Mouse (Mus musculus): ENCODE results near the gene Klhdc3. TPM values are rescaled to one million over a fixed set of nuclear protein-coding genes. Genes with fewer than 3 reads are reported as not detected.
A peak's percentile ranks its signal among the peaks of the same experiment; 100 is the strongest.

The Klhdc3 gene
- total and polyA plus RNA-seq, 2 experiments from 2014 or later, result 71.1 to 211 TPM

GRCm38 (mm10) chr17:46627409-46627808 lies 53.3 kb downstream of the Klhdc3 start:
- Histone ChIP-seq H3K4me1 (ENCODE audit: insufficient read depth) (peaks cover 22% of the 10 kb centered on the region), H3K4me3 (ENCODE audit: low read depth, low read length) (0 out of 2 replicates have a peak overlapping the region, but pooled peaks have one; percentile 97), H3K36me3 (ENCODE audit: insufficient read depth) (peaks cover 10% of the 10 kb centered on the region), H3K4me2 (ENCODE audit: low read depth) (peak overlapping the region; percentile 78), H3K27me3 (ENCODE audit: insufficient read depth, low read length) (no peaks in the 10 kb centered on the region), H3K9me3 (ENCODE audit: low read length) (no peaks in the 10 kb centered on the region), H3K27ac (ENCODE audit: low read depth, low read length) (no peak overlapping the region), H3K9ac (no peak overlapping the region)
- no peak for TF ChIP-seq CTCF (IDR thresholded peaks at IDR 0.05; ENCODE audit: low read depth)
- ATAC-seq (no peak), DNase-seq (no peak)
- 59% methylated on average over 6 of the region's 6 CpGs for WGBS

DNA sequence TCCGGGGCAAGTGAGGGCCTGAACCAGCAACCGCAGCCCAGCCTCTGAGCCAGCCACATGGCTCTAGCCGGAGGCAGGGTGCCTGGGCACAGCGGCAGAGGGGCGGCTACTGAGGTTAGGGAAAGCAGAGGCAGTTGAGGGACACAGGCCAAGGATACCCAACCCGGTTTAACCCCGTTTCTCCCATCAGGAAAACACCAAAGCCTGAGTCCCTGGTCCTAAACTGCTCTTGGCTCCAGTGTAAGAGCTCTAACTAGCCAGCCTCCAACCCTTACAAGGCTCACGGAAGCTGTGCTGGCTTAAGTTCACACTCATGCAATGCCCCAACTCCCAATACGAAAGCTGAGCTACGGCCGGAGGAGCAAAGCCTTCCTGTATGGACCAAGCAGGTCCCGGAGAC lies 56.1 kb downstream of the Klhdc3 start:
- Histone ChIP-seq H3K27me3 (ENCODE audit: insufficient read depth, low read length) (no peaks in the 10 kb centered on the region), H3K27ac (ENCODE audit: low read depth, low read length) (no peak overlapping the region), H3K36me3 (ENCODE audit: insufficient read depth) (no peaks in the 10 kb centered on the region), H3K4me2 (ENCODE audit: low read depth) (no peak overlapping the region), H3K9me3 (ENCODE audit: low read length) (no peaks in the 10 kb centered on the region), H3K9ac (no peak overlapping the region), H3K4me1 (ENCODE audit: insufficient read depth) (peaks cover 32% of the 10 kb centered on the region), H3K4me3 (ENCODE audit: low read depth, low read length) (no peak overlapping the region)
- 71% methylated on average over 12 of the region's 12 CpGs for WGBS
- ATAC-seq (no peak), DNase-seq (no peak)
- TF ChIP-seq CTCF (IDR thresholded peaks at IDR 0.05; ENCODE audit: low read depth), result no peak

Other genes starting within 250 kb of the Klhdc3 start
- gene Slc22a7, start 242.5 kb downstream of the Klhdc3 start, total RNA-seq (2014; rRNA removed), result 0.24 TPM in 1 of 2 replicates, not detected in the other
- gene Slc22a7, start 242.5 kb downstream of the Klhdc3 start, polyA plus RNA-seq (2015; fragmentation: Nextera tagmentation; extraction: Ambion mirVana), result 0.11 and 0.13 TPM in 2 replicates
- 32.3 and 36.5 TPM in 2 replicates for gene Ttbk1, start 193.2 kb downstream of the Klhdc3 start, total RNA-seq (2014; rRNA removed)
- 4.2 and 5.6 TPM in 2 replicates for gene Ttbk1, start 193.2 kb downstream of the Klhdc3 start, polyA plus RNA-seq (2015; fragmentation: Nextera tagmentation; extraction: Ambion mirVana)
- gene Dnph1, start 184.2 kb downstream of the Klhdc3 start, total RNA-seq (2014; rRNA removed), result 5.9 and 6.1 TPM in 2 replicates
- gene Dnph1, start 184.2 kb downstream of the Klhdc3 start, polyA plus RNA-seq (2015; fragmentation: Nextera tagmentation; extraction: Ambion mirVana), result 14.9 and 16.1 TPM in 2 replicates
- 31.9 and 44.4 TPM in 2 replicates for gene Cul9, start 134.5 kb downstream of the Klhdc3 start, total RNA-seq (2014; rRNA removed)
- gene Cul9, start 134.5 kb downstream of the Klhdc3 start, polyA plus RNA-seq (2015; fragmentation: Nextera tagmentation; extraction: Ambion mirVana), result 9.7 and 13.7 TPM in 2 replicates
- gene Srf, start 124.7 kb downstream of the Klhdc3 start, total RNA-seq (2014; rRNA removed), result 47.2 and 57.0 TPM in 2 replicates
- gene Srf, start 124.7 kb downstream of the Klhdc3 start, polyA plus RNA-seq (2015; fragmentation: Nextera tagmentation; extraction: Ambion mirVana), result 2.3 and 2.4 TPM in 2 replicates
- gene Ptk7, start 51.4 kb downstream of the Klhdc3 start, total RNA-seq (2014; rRNA removed), result 42.4 and 56.6 TPM in 2 replicates
- 18.9 and 19.7 TPM in 2 replicates for gene Ptk7, start 51.4 kb downstream of the Klhdc3 start, polyA plus RNA-seq (2015; fragmentation: Nextera tagmentation; extraction: Ambion mirVana)
- gene Klc4, start 34.9 kb downstream of the Klhdc3 start, total RNA-seq (2014; rRNA removed), result 31.2 and 32.7 TPM in 2 replicates
- 20.3 and 21.3 TPM in 2 replicates for gene Klc4, start 34.9 kb downstream of the Klhdc3 start, polyA plus RNA-seq (2015; fragmentation: Nextera tagmentation; extraction: Ambion mirVana)
- 51.4 and 62.9 TPM in 2 replicates for gene Mrpl2, start 34.7 kb downstream of the Klhdc3 start, total RNA-seq (2014; rRNA removed)
- gene Mrpl2, start 34.7 kb downstream of the Klhdc3 start, polyA plus RNA-seq (2015; fragmentation: Nextera tagmentation; extraction: Ambion mirVana), result 96.2 and 111 TPM in 2 replicates
- gene Cul7, start 30.6 kb downstream of the Klhdc3 start, total RNA-seq (2014; rRNA removed), result 77.0 and 89.9 TPM in 2 replicates
- gene Cul7, start 30.6 kb downstream of the Klhdc3 start, polyA plus RNA-seq (2015; fragmentation: Nextera tagmentation; extraction: Ambion mirVana), result 20.6 and 24.0 TPM in 2 replicates
- gene Rrp36, start 6.6 kb downstream of the Klhdc3 start, total RNA-seq (2014; rRNA removed), result 29.7 and 31.1 TPM in 2 replicates
- gene Rrp36, start 6.6 kb downstream of the Klhdc3 start, polyA plus RNA-seq (2015; fragmentation: Nextera tagmentation; extraction: Ambion mirVana), result 39.4 and 52.1 TPM in 2 replicates
- gene Mea1, start 2.1 kb downstream of the Klhdc3 start, total RNA-seq (2014; rRNA removed), result 124 and 169 TPM in 2 replicates
- gene Mea1, start 2.1 kb downstream of the Klhdc3 start, polyA plus RNA-seq (2015; fragmentation: Nextera tagmentation; extraction: Ambion mirVana), result 280 and 286 TPM in 2 replicates
- 90.5 and 103 TPM in 2 replicates for gene Ppp2r5d, start 24.2 kb upstream of the Klhdc3 start, total RNA-seq (2014; rRNA removed)
- gene Ppp2r5d, start 24.2 kb upstream of the Klhdc3 start, polyA plus RNA-seq (2015; fragmentation: Nextera tagmentation; extraction: Ambion mirVana), result 85.5 and 93.5 TPM in 2 replicates
- 36.5 and 37.9 TPM in 2 replicates for gene Pex6, start 30.5 kb upstream of the Klhdc3 start, total RNA-seq (2014; rRNA removed)
- 19.6 TPM in 2 replicates for gene Pex6, start 30.5 kb upstream of the Klhdc3 start, polyA plus RNA-seq (2015; fragmentation: Nextera tagmentation; extraction: Ambion mirVana)
- gene Gnmt, start 48.3 kb upstream of the Klhdc3 start, total RNA-seq (2014; rRNA removed), result not detected in 2 replicates
- gene Gnmt, start 48.3 kb upstream of the Klhdc3 start, polyA plus RNA-seq (2015; fragmentation: Nextera tagmentation; extraction: Ambion mirVana), result 1.4 and 2.1 TPM in 2 replicates
- gene Cnpy3, start 71.3 kb upstream of the Klhdc3 start, total RNA-seq (2014; rRNA removed), result 69.0 and 77.2 TPM in 2 replicates
- gene Cnpy3, start 71.3 kb upstream of the Klhdc3 start, polyA plus RNA-seq (2015; fragmentation: Nextera tagmentation; extraction: Ambion mirVana), result 68.2 and 69.5 TPM in 2 replicates
- not detected in 2 replicates for gene Ptcra, start 82.8 kb upstream of the Klhdc3 start, total RNA-seq (2014; rRNA removed)
- 0.23 TPM in 1 of 2 replicates, not detected in the other for gene Ptcra, start 82.8 kb upstream of the Klhdc3 start, polyA plus RNA-seq (2015; fragmentation: Nextera tagmentation; extraction: Ambion mirVana)
- 39.8 and 42.7 TPM in 2 replicates for gene 2310039H08Rik, start 91.7 kb upstream of the Klhdc3 start, total RNA-seq (2014; rRNA removed)
- gene 2310039H08Rik, start 91.7 kb upstream of the Klhdc3 start, polyA plus RNA-seq (2015; fragmentation: Nextera tagmentation; extraction: Ambion mirVana), result 67.1 and 88.8 TPM in 2 replicates
- gene Rpl7l1, start 101.8 kb upstream of the Klhdc3 start, total RNA-seq (2014; rRNA removed), result 62.9 and 64.4 TPM in 2 replicates
- 73.4 and 83.1 TPM in 2 replicates for gene Rpl7l1, start 101.8 kb upstream of the Klhdc3 start, polyA plus RNA-seq (2015; fragmentation: Nextera tagmentation; extraction: Ambion mirVana)
- 17.4 and 36.7 TPM in 2 replicates for gene Bicral, start 177.6 kb upstream of the Klhdc3 start, total RNA-seq (2014; rRNA removed)
- gene Bicral, start 177.6 kb upstream of the Klhdc3 start, polyA plus RNA-seq (2015; fragmentation: Nextera tagmentation; extraction: Ambion mirVana), result 3.8 and 6.7 TPM in 2 replicates
- gene Tbcc, start 209.8 kb upstream of the Klhdc3 start, total RNA-seq (2014; rRNA removed), result 46.2 and 63.4 TPM in 2 replicates
- 52.2 and 53.0 TPM in 2 replicates for gene Tbcc, start 209.8 kb upstream of the Klhdc3 start, polyA plus RNA-seq (2015; fragmentation: Nextera tagmentation; extraction: Ambion mirVana)
- gene Prph2, start 229.5 kb upstream of the Klhdc3 start, total RNA-seq (2014; rRNA removed), result 0.14 TPM in 1 of 2 replicates, not detected in the other
- gene Prph2, start 229.5 kb upstream of the Klhdc3 start, polyA plus RNA-seq (2015; fragmentation: Nextera tagmentation; extraction: Ambion mirVana), result not detected in 2 replicates